ENCODE assay signal across 8 mouse cellular contexts in the genomic region with DNA sequence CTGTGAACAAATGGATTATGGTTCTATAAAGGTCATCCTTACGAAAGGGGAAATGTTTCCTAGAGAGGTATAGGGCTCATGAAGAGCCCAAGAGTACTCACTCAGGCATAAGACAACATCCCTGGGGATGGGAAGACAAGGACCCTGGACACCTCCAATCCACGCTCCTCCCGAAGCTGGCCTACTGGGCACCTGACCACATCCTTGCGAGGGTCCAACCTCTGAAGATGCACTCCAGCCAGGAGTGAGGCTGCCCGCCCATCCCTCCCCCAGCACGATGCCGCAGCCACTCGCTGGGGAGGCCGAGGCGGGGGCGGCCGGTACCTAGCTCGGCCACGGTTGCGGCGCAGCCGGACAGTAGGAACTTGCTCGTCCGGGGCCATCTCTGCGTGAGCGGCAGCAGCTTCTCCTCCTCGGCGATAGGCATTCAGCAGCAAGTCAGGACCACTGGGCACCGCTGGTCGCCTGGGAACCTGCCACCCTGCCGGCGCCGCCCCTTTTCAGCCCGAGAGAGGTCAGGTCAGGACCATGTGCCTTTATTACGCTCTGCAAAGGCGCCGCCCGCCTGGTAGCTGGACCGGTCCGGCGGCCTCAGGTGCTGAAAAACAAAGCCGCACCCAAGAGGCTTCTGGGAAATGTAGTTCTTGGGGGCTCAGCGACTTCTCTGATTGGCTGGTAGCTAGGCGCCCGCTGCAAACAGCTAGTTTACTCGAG. TPM values are rescaled to one million over a fixed set of nuclear protein-coding genes. Genes with fewer than 3 reads are reported as not detected.
DNase-seq lines count a peak whose midpoint lies in the region; ATAC-seq lines count a peak whose summit lies in the region.

A gene (minus strand): TSS at position 639 of the 714 bp plus-strand sequence.

- H3K9me3 ChIP-seq in forebrain, embryonic 11.5 days (ENCODE audit: control insufficient read depth, low read length), result no peaks in the 10 kb centered on the region
- no peaks in the 10 kb centered on the region for H3K9me3 ChIP-seq in heart, embryonic 16.5 days (replicated peaks; ENCODE audit: control insufficient read depth, low read length)
- no peaks in the 10 kb centered on the region for H3K9me3 ChIP-seq in liver, embryonic 13.5 days (replicated peaks)
- H3K9me3 ChIP-seq in stomach, embryonic 14.5 days (ENCODE audit: control insufficient read depth, low read depth, low read length), result no peaks in the 10 kb centered on the region

- no peak within 1 kb of the TSS for H3K27ac ChIP-seq in forebrain, embryonic 11.5 days (ENCODE audit: low read depth, low read length)
- peak within 1 kb of the TSS; percentile 74 for H3K27ac ChIP-seq in heart, embryonic 16.5 days (ENCODE audit: low read length)
- no peak within 1 kb of the TSS for H3K27ac ChIP-seq in liver, embryonic 13.5 days
- no peak within 1 kb of the TSS; the same call in 1 of the 2 replicates for H3K27ac ChIP-seq in stomach, embryonic 14.5 days (ENCODE audit: low read length)

- peak within 1 kb of the TSS; percentile 68 for H3K4me2 ChIP-seq in forebrain, embryonic 11.5 days (ENCODE audit: low read depth, low read length, severe bottlenecking)
- peak within 1 kb of the TSS; percentile 93 for H3K4me2 ChIP-seq in heart, embryonic 16.5 days (ENCODE audit: low read depth, low read length)
- H3K4me2 ChIP-seq in liver, embryonic 13.5 days, result peak within 1 kb of the TSS; percentile 84
- H3K4me2 ChIP-seq in stomach, embryonic 14.5 days (replicated peaks; ENCODE audit: low read depth, low read length), result peak within 1 kb of the TSS; percentile 88

- peak; percentile 97 for ATAC-seq in forebrain, embryonic 11.5 days (replicated peaks; ENCODE audit: low FRiP score)
- peak; percentile 97 for ATAC-seq in heart, embryonic 16.5 days (replicated peaks; ENCODE audit: extremely low read depth, insufficient read depth, low FRiP score)
- ATAC-seq in liver, embryonic 13.5 days (ENCODE audit: low read depth), result peak; percentile 88
- peak; percentile 97 for ATAC-seq in stomach, embryonic 14.5 days (ENCODE audit: insufficient number of reproducible peaks, insufficient read depth, low FRiP score, low read depth)

- H3K9ac ChIP-seq in forebrain, embryonic 11.5 days (ENCODE audit: low read length), result peak within 1 kb of the TSS; percentile 84
- peak within 1 kb of the TSS; percentile 88 for H3K9ac ChIP-seq in heart, embryonic 16.5 days (ENCODE audit: low read length)
- H3K9ac ChIP-seq in liver, embryonic 13.5 days, result peak within 1 kb of the TSS; percentile 60
- peak within 1 kb of the TSS; percentile 60 for H3K9ac ChIP-seq in stomach, embryonic 14.5 days (replicated peaks; ENCODE audit: low read depth, low read length)

- no peaks in the 10 kb centered on the region for H3K27me3 ChIP-seq in forebrain, embryonic 11.5 days (ENCODE audit: control insufficient read depth, insufficient read depth, low read length)
- no peaks in the 10 kb centered on the region for H3K27me3 ChIP-seq in heart, embryonic 16.5 days (ENCODE audit: control insufficient read depth, insufficient read depth, low read length)
- peaks cover 5% of the 10 kb centered on the region; the same call in 1 of the 2 replicates for H3K27me3 ChIP-seq in liver, embryonic 13.5 days
- no peaks in the 10 kb centered on the region for H3K27me3 ChIP-seq in stomach, embryonic 14.5 days (ENCODE audit: control insufficient read depth, insufficient read depth, low read length)

- DNase-seq in CD8-positive naive resting alpha-beta T cell, adult 2 months (ENCODE audit: low read depth in 2 of 2, low spot score in 2 of 2), result peak; percentile 68 to 74
- peak; percentile 73 for DNase-seq in c-Kit-positive CD71-negative TER-119-negative erythroid progenitor cells, embryonic 14.5 days (ENCODE audit: low read depth)
- DNase-seq in forebrain, embryonic 11.5 days (ENCODE audit: low spot score), result peak; percentile 92
- DNase-seq in kidney, postnatal 25 days, result peak; percentile 93 to 97
- DNase-seq in liver, embryonic 13.5 days, result peak; percentile 72
- DNase-seq in natural killer cell, adult 2 months (ENCODE audit: low spot score in 2 of 2), result peak; percentile 79 to 82

- H3K36me3 ChIP-seq in forebrain, embryonic 11.5 days (ENCODE audit: control insufficient read depth, insufficient read depth, low read length), result peaks cover 3% of the 10 kb centered on the region; the same call in 1 of the 2 replicates
- no peaks in the 10 kb centered on the region; the same call in 1 of the 2 replicates for H3K36me3 ChIP-seq in heart, embryonic 16.5 days (ENCODE audit: control insufficient read depth, insufficient read depth)
- no peaks in the 10 kb centered on the region for H3K36me3 ChIP-seq in liver, embryonic 13.5 days
- no peaks in the 10 kb centered on the region for H3K36me3 ChIP-seq in stomach, embryonic 14.5 days (ENCODE audit: control insufficient read depth, insufficient read depth, low read length)

- H3K4me3 ChIP-seq in forebrain, embryonic 11.5 days (ENCODE audit: low read depth, low read length), result peak within 1 kb of the TSS; percentile 91
- peak within 1 kb of the TSS; percentile 82 for H3K4me3 ChIP-seq in heart, embryonic 16.5 days (ENCODE audit: low read length)
- H3K4me3 ChIP-seq in liver, embryonic 13.5 days (replicated peaks), result peak within 1 kb of the TSS; percentile 67
- peak within 1 kb of the TSS; percentile 79 for H3K4me3 ChIP-seq in stomach, embryonic 14.5 days (ENCODE audit: low read depth, low read length)

- under 1% methylated on average over 40 of the region's 41 CpGs for WGBS in forebrain, embryonic 11.5 days
- 1% methylated on average over 41 of the region's 41 CpGs for WGBS in heart, embryonic 16.5 days
- WGBS in liver, embryonic 13.5 days (ENCODE audit: insufficient replicate concordance), result 1% methylated on average over 41 of the region's 41 CpGs
- 1% methylated on average over 41 of the region's 41 CpGs for WGBS in stomach, embryonic 14.5 days

- peaks cover 3% of the 10 kb centered on the region; the same call in 1 of the 2 replicates for H3K4me1 ChIP-seq in forebrain, embryonic 11.5 days (replicated peaks; ENCODE audit: control insufficient read depth, insufficient read depth, low read length)
- peaks cover 15% of the 10 kb centered on the region for H3K4me1 ChIP-seq in heart, embryonic 16.5 days (ENCODE audit: control insufficient read depth, insufficient read depth, low read length)
- H3K4me1 ChIP-seq in liver, embryonic 13.5 days (replicated peaks), result peaks cover 9% of the 10 kb centered on the region; the same call in 1 of the 2 replicates
- peaks cover 12% of the 10 kb centered on the region; the same call in 1 of the 2 replicates for H3K4me1 ChIP-seq in stomach, embryonic 14.5 days (ENCODE audit: control insufficient read depth, insufficient read depth, low read length)

RNA-seq across cellular contexts. Expression of the gene that starts here (rescaled TPM):
- 56.6 and 60.9 TPM in 2 replicates for polyA plus RNA-seq in forebrain, embryonic 11.5 days (2014; fragmentation: Nextera tagmentation; extraction: Ambion mirVana)
- polyA plus RNA-seq in heart, embryonic 16.5 days (2015; fragmentation: Nextera tagmentation; extraction: Ambion mirVana), result 18.7 and 20.7 TPM in 2 replicates
- polyA plus RNA-seq in liver, embryonic 13.5 days (2015; fragmentation: Nextera tagmentation; extraction: Ambion mirVana), result 1.2 and 1.5 TPM in 2 replicates
- polyA plus RNA-seq in stomach, embryonic 14.5 days (2014; fragmentation: Nextera tagmentation; extraction: Ambion mirVana), result 17.9 and 19.1 TPM in 2 replicates
